8 mouse cellular contexts compared by ENCODE assay signal in the genomic region with DNA sequence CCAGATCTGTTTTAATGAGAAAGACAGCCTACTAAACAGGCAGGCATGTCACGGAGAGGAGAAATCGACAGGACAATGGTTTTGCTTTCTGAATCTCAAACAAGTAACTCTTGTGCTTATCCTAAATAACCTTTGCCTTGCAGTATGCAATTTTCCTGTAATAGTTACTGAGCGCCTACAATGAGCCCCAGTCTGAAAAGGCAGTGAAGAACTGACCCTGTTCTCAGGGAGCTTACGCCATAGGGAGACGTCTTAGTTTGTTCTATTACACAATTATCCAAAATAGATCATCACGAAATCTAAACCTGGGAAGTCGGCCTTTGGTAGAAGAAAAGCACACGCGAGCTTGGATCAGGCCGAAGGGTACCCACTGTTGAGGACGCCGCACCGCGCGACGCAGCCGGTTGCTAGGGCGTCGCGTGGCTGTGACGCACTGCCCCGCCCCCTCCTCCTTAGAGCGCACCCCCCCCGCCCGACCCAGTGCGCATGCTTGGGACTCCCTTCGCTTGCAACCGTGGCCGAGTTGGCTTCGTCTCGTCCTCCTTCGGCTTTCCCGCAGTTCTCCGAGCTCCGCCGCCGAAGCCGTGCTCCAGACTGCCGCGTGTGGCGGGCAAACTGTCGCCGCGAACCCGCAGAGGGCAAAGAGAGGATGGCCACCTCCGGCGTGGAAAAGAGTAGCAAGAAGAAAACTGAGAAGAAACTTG. TPM values are rescaled to one million over a fixed set of nuclear protein-coding genes. Genes with fewer than 3 reads are reported as not detected.
A peak's percentile ranks its signal among the peaks of the same experiment; 100 is the strongest.
DNase-seq lines count a peak whose midpoint lies in the region; ATAC-seq and TF ChIP-seq lines count a peak whose summit lies in the region.

A gene (plus strand): TSS at position 500 of the 704 bp plus-strand sequence.

- peak; percentile 28 for TF ChIP-seq POLR2A in ES-Bruce4 (IDR thresholded peaks at IDR 0.05; ENCODE audit: insufficient read depth, low read length)
- peak; percentile 83; the same call in 1 of the 2 replicates for TF ChIP-seq POLR2A in lung, adult 2 months (IDR thresholded peaks at IDR 0.05; ENCODE audit: borderline replicate concordance, extremely low read depth, low read depth, low read length)

- TF ChIP-seq CTCF in ES-Bruce4 (IDR thresholded peaks at IDR 0.05; ENCODE audit: low read depth, low read length), result no peak
- no peak for TF ChIP-seq CTCF in lung, adult 2 months (IDR thresholded peaks at IDR 0.05; ENCODE audit: insufficient read depth, low read length)

- no peaks in the 10 kb centered on the region for H3K4me1 ChIP-seq in ES-Bruce4 (ENCODE audit: control insufficient read depth, insufficient read depth, low read length)
- peaks cover 35% of the 10 kb centered on the region for H3K4me1 ChIP-seq in forebrain, embryonic 13.5 days
- peaks cover 8% of the 10 kb centered on the region; the same call in 1 of the 2 replicates for H3K4me1 ChIP-seq in lung, adult 2 months (ENCODE audit: control insufficient read depth, insufficient read depth, low read length)

- peak within 1 kb of the TSS; percentile 63 for H3K4me2 ChIP-seq in forebrain, embryonic 13.5 days

- DNase-seq in c-Kit-positive CD71-positive TER-119-positive erythroid progenitor cells, embryonic 14.5 days (ENCODE audit: low spot score), result peak; percentile 84
- peak; percentile 88 to 90 for DNase-seq in heart, postnatal 10 days
- peak; percentile 56 for DNase-seq in large intestine, adult 2 months (ENCODE audit: low read depth, low spot score)
- DNase-seq in lung, adult 2 months, result peak; percentile 82
- DNase-seq in thymus, adult 18-20 months, result peak; percentile 63 to 72

- no peak within 1 kb of the TSS for H3K27ac ChIP-seq in ES-Bruce4 (ENCODE audit: insufficient read depth, low read length)
- peak within 1 kb of the TSS; percentile 97 for H3K27ac ChIP-seq in forebrain, embryonic 13.5 days

- peaks cover 2% of the 10 kb centered on the region; the same call in 1 of the 2 replicates for H3K36me3 ChIP-seq in ES-Bruce4 (ENCODE audit: control insufficient read depth, insufficient read depth, low read length, poor library complexity, severe bottlenecking)
- no peaks in the 10 kb centered on the region for H3K36me3 ChIP-seq in forebrain, embryonic 13.5 days (ENCODE audit: poor library complexity, severe bottlenecking)

- peak within 1 kb of the TSS; percentile 70 for H3K9ac ChIP-seq in ES-Bruce4 (ENCODE audit: low read depth, poor library complexity, severe bottlenecking)
- H3K9ac ChIP-seq in forebrain, embryonic 13.5 days, result peak within 1 kb of the TSS; percentile 95

- 2% methylated on average over 45 of the region's 47 CpGs for WGBS in forebrain, embryonic 13.5 days
- 2% methylated on average over 47 of the region's 47 CpGs for WGBS in large intestine, adult 2 months
- 2% methylated on average over 47 of the region's 47 CpGs for WGBS in lung, adult 2 months

- H3K9me3 ChIP-seq in ES-Bruce4 (replicated peaks; ENCODE audit: control insufficient read depth, insufficient read depth, low read length, poor library complexity, severe bottlenecking), result no peaks in the 10 kb centered on the region
- H3K9me3 ChIP-seq in forebrain, embryonic 13.5 days (replicated peaks), result no peaks in the 10 kb centered on the region

- 0 out of 2 replicates have a peak, but pooled peaks have one; percentile 47 for TF ChIP-seq EP300 in ES-Bruce4 (IDR thresholded peaks at IDR 0.05; ENCODE audit: insufficient read depth, low read depth, low read length)

- no peaks in the 10 kb centered on the region for H3K27me3 ChIP-seq in ES-Bruce4 (ENCODE audit: control insufficient read depth, insufficient read depth, low read length, poor library complexity, severe bottlenecking)
- H3K27me3 ChIP-seq in forebrain, embryonic 13.5 days, result no peaks in the 10 kb centered on the region

- ATAC-seq in forebrain, embryonic 13.5 days, result peak; percentile 98
- ATAC-seq in neutrophil, adult 5-6 weeks (ENCODE audit: extremely low read depth, insufficient number of reproducible peaks, low FRiP score, poor library complexity, severe bottlenecking), result peak; percentile 86

- H3K4me3 ChIP-seq in ES-Bruce4 (ENCODE audit: low read depth, low read length), result peak within 1 kb of the TSS; percentile 83
- H3K4me3 ChIP-seq in forebrain, embryonic 13.5 days, result peak within 1 kb of the TSS; percentile 82
- H3K4me3 ChIP-seq in lung, adult 2 months (replicated peaks; ENCODE audit: extremely low read depth, low read depth, low read length), result peak within 1 kb of the TSS; percentile 94

- intact Hi-C loops in heart, postnatal 10 days (cut with DNase I), result loop anchor here (2.0 kb wide), 1 partner anchor 65 kb away; a partner anchor contains a TSS

RNA-seq across cellular contexts. Expression of the gene that starts here (rescaled TPM):
- 31.1 and 34.4 TPM in 2 replicates for polyA plus RNA-seq in ES-Bruce4 (2011; ENCODE audit: insufficient read depth, insufficient read length, low read depth, missing spikeins)
- polyA plus RNA-seq in forebrain, embryonic 13.5 days (2015; fragmentation: Nextera tagmentation; extraction: Ambion mirVana), result 176 and 178 TPM in 2 replicates
- total RNA-seq in heart, postnatal 10 days (2021), result 10 to 100 TPM; 51.7 to 54.8 TPM
- polyA plus RNA-seq in large intestine, adult 2 months (2012; rRNA removed), result 1.2 and 1.8 TPM in 2 replicates
- polyA plus RNA-seq in lung, adult 2 months (2012; rRNA removed), result 3.0 and 5.9 TPM in 2 replicates
- total RNA-seq in neutrophil, adult 5-6 weeks (2017), result 13.5 and 14.0 TPM in 2 replicates
